Mouse (Mus musculus) cortical plate, adult 2 months (tissue): ENCODE results near the gene Hjurp.

Experiments
- CTCF ChIP-seq: fragments of 200-500 bp; IDR thresholded peaks from 2 replicates; pipeline ENCODE4 v1.5.1; 2011; ENCODE audit warnings: mild to moderate bottlenecking, control low read depth, low read length; ENCODE audit not compliant: insufficient read depth; ENCODE audit errors: extremely low read depth
- POLR2A ChIP-seq: fragments of 200-500 bp; IDR thresholded peaks from 2 replicates; pipeline ENCODE4 v1.6.1; 2011; ENCODE audit warnings: mild to moderate bottlenecking, low read length, control low read depth; ENCODE audit not compliant: insufficient read depth; ENCODE audit errors: extremely low read depth

- no peak for TF ChIP-seq CTCF
- no peak for TF ChIP-seq POLR2A
Observed at GRCm38 (mm10) chr1:88229986-88230385, 47.4 kb downstream of the Hjurp start.
